Mouse (Mus musculus): ENCODE results near the gene Osbpl8.

The Osbpl8 gene

GRCm38 (mm10) chr10:111149761-111150160 lies 14.8 kb upstream of the Osbpl8 start:
- no peak for DNase-seq (ENCODE audit: low read depth, low spot score)

GRCm38 (mm10) chr10:111155065-111155464 lies 9.5 kb upstream of the Osbpl8 start:
- no peak for DNase-seq (ENCODE audit: low read depth, low spot score)

- no peak for DNase-seq (ENCODE audit: low read depth, low spot score)
Measured at GRCm38 (mm10) chr10:111155571-111155970, 9.0 kb upstream of the Osbpl8 start.

GRCm38 (mm10) chr10:111156394-111157190 lies 8.0 kb upstream of the Osbpl8 start:
- no peak for DNase-seq (ENCODE audit: low read depth, low spot score)

GRCm38 (mm10) chr10:111157241-111157659 lies 7.3 kb upstream of the Osbpl8 start:
- DNase-seq (ENCODE audit: low read depth, low spot score) = no peak

GRCm38 (mm10) chr10:111159789-111160522 lies 4.6 kb upstream of the Osbpl8 start:
- no peak for DNase-seq (ENCODE audit: low read depth, low spot score)

GRCm38 (mm10) chr10:111160540-111160939 lies 4.0 kb upstream of the Osbpl8 start:
- DNase-seq (ENCODE audit: low read depth, low spot score) = no peak

- DNase-seq (ENCODE audit: low read depth, low spot score) = no peak
Measured at GRCm38 (mm10) chr10:111161373-111161772, 3.2 kb upstream of the Osbpl8 start.

GRCm38 (mm10) chr10:111163025-111163424 lies 1.5 kb upstream of the Osbpl8 start:
- no peak for DNase-seq (ENCODE audit: low read depth, low spot score)

- DNase-seq (ENCODE audit: low read depth, low spot score) = no peak
Measured at GRCm38 (mm10) chr10:111163601-111164240, 831 bp upstream of the Osbpl8 start.

- DNase-seq (ENCODE audit: low read depth, low spot score) = no peak
Measured at GRCm38 (mm10) chr10:111165219-111165981, 848 bp downstream of the Osbpl8 start.

GRCm38 (mm10) chr10:111166057-111166841 lies 1.7 kb downstream of the Osbpl8 start:
- no peak for DNase-seq (ENCODE audit: low read depth, low spot score)

GRCm38 (mm10) chr10:111167444-111167843 lies 2.9 kb downstream of the Osbpl8 start:
- no peak for DNase-seq (ENCODE audit: low read depth, low spot score)

- DNase-seq (ENCODE audit: low read depth, low spot score) = no peak
Measured at GRCm38 (mm10) chr10:111168305-111168704, 3.8 kb downstream of the Osbpl8 start.

- no peak for DNase-seq (ENCODE audit: low read depth, low spot score)
Measured at GRCm38 (mm10) chr10:111171246-111171934, 6.8 kb downstream of the Osbpl8 start.

GRCm38 (mm10) chr10:111173589-111174247 lies 9.2 kb downstream of the Osbpl8 start:
- DNase-seq (ENCODE audit: low read depth, low spot score) = no peak

GRCm38 (mm10) chr10:111177336-111177735 lies 12.8 kb downstream of the Osbpl8 start:
- no peak for DNase-seq (ENCODE audit: low read depth, low spot score)

- DNase-seq (ENCODE audit: low read depth, low spot score) = no peak
Measured at GRCm38 (mm10) chr10:111178024-111178423, 13.5 kb downstream of the Osbpl8 start.

- no peak for DNase-seq (ENCODE audit: low read depth, low spot score)
Measured at GRCm38 (mm10) chr10:111180633-111181032, 16.1 kb downstream of the Osbpl8 start.
